Mouse (Mus musculus): Measurements from ENCODE around the gene Gm38394.

Gene Gm38394

GRCm38 (mm10) chr1:133585995-133586537 lies 75.1 kb downstream of the Gm38394 start:
- in situ Hi-C loops (cut with MboI, MseI), result no loop called here

GRCm38 (mm10) chr1:133571293-133571692 lies 89.8 kb downstream of the Gm38394 start:
- in situ Hi-C loops (cut with MboI, MseI), result no loop called here
